Mouse (Mus musculus) skeletal muscle tissue, adult 2 months (tissue): ENCODE results near the gene Mier3.
"Not testable (repeated sequence)": the region's sequence is repeated elsewhere in the genome, so short reads cannot be mapped to it uniquely, and the experiment has no call there.

ENCODE experiments used
- DNase-seq: peaks from one replicate; pipeline ENCODE4 v3.0.0-alpha.2; 2012; ENCODE audit warnings: low read depth, low spot score

Gene Mier3

GRCm38 (mm10) chr13:111703396-111703795 lies 22.6 kb downstream of the Mier3 start:
- no peak for DNase-seq

- DNase-seq: not testable (repeated sequence)
These were observed 23.2 kb downstream of the Mier3 start for GRCm38 (mm10) chr13:111703952-111704351.

GRCm38 (mm10) chr13:111710531-111710930 lies 29.8 kb downstream of the Mier3 start:
- DNase-seq: no peak

GRCm38 (mm10) chr13:111719726-111720125 lies 38.9 kb downstream of the Mier3 start:
- no peak for DNase-seq

GRCm38 (mm10) chr13:111724811-111725164 lies 44.0 kb downstream of the Mier3 start:
- no peak for DNase-seq

- DNase-seq: peak; percentile 95
These were observed 44.6 kb downstream of the Mier3 start for GRCm38 (mm10) chr13:111725165-111726077.

- no peak for DNase-seq
These were observed 46.1 kb downstream of the Mier3 start for GRCm38 (mm10) chr13:111726898-111727297.

- no peak for DNase-seq
These were observed 60.6 kb downstream of the Mier3 start for GRCm38 (mm10) chr13:111741204-111741990.

GRCm38 (mm10) chr13:111741991-111742615 lies 61.3 kb downstream of the Mier3 start:
- DNase-seq: peak; percentile 16

- no peak for DNase-seq
These were observed 63.6 kb downstream of the Mier3 start for GRCm38 (mm10) chr13:111744233-111745000.

- DNase-seq: no peak
These were observed 64.4 kb downstream of the Mier3 start for GRCm38 (mm10) chr13:111745216-111745615.

- no peak for DNase-seq
These were observed 66.1 kb downstream of the Mier3 start for GRCm38 (mm10) chr13:111746831-111747230.

GRCm38 (mm10) chr13:111748301-111749062 lies 67.7 kb downstream of the Mier3 start:
- DNase-seq: no peak

GRCm38 (mm10) chr13:111753321-111753720 lies 72.5 kb downstream of the Mier3 start:
- no peak for DNase-seq

- DNase-seq: no peak
These were observed 74.6 kb downstream of the Mier3 start for GRCm38 (mm10) chr13:111755377-111755776.

- DNase-seq: no peak
These were observed 75.2 kb downstream of the Mier3 start for GRCm38 (mm10) chr13:111755937-111756336.

GRCm38 (mm10) chr13:111756986-111757385 lies 76.2 kb downstream of the Mier3 start:
- DNase-seq: no peak

GRCm38 (mm10) chr13:111762526-111762925 lies 81.7 kb downstream of the Mier3 start:
- no peak for DNase-seq
